Mouse (Mus musculus): ENCODE results near the gene Nr6a1.

DNA sequence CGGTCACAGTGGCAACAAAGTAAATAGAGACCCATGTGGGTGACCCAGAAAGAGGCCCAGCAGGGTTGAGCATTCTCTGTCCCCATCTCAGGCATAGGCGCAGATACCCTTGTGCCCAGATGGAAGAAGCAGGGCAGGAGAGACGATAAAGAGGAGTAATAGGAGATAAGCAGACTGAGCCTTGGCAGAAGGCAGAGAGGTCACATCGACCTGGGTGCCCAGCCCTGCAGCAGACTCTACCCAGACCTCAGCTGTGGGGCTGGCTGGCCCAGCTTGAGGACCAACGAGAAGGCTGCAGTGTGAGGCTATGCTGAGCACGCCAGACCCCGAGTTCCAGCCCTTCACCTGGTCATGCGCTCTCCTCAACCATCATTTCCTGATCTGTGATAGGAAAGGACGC is 223.2 kb downstream of the Nr6a1 start:
- TF ChIP-seq CTCF (IDR thresholded peaks at IDR 0.05; ENCODE audit: borderline replicate concordance, control insufficient read depth, extremely low read depth, insufficient read depth, low read length, poor library complexity) (no peak), POLR2A (IDR thresholded peaks at IDR 0.05; ENCODE audit: control insufficient read depth, extremely low read depth, insufficient read depth, low read length, poor library complexity) (no peak)
